Mouse (Mus musculus): Measurements from ENCODE around the gene Ppp1r14a. TPM values are rescaled to one million over a fixed set of nuclear protein-coding genes. Genes with fewer than 3 reads are reported as not detected.

Ppp1r14a gene
- total RNA-seq, 1 experiment: 10.6 TPM

- Histone ChIP-seq H3K27ac (ENCODE audit: insufficient read depth, low read depth, low read length, poor library complexity, severe bottlenecking) (no peak overlapping the region), H3K36me3 (ENCODE audit: control insufficient read depth, insufficient read depth, low read length, poor library complexity, severe bottlenecking) (peaks cover 2% of the 10 kb centered on the region; the same call in 1 of the 2 replicates), H3K4me3 (ENCODE audit: insufficient read depth in 1 of 2, low read depth in 1 of 2, low read length in 2 of 2, poor library complexity in 1 of 2, severe bottlenecking in 1 of 2) (peak overlapping the region; percentile 75 to 83), H3K9me3 (ENCODE audit: control insufficient read depth, insufficient read depth, low read depth, low read length) (no peaks in the 10 kb centered on the region), H3K4me1 (ENCODE audit: control insufficient read depth in 2 of 2, insufficient read depth in 2 of 2, low read length in 2 of 2, poor library complexity in 1 of 2) (peaks cover 9 to 33% of the 10 kb centered on the region in 2 experiments; a peak in 3 of 4 replicates), H3K9ac (ENCODE audit: insufficient read depth, low read depth, low read length, poor library complexity, severe bottlenecking) (peak overlapping the region; percentile 61; the same call in 1 of the 2 replicates)
- no peak for TF ChIP-seq CHD2 (IDR thresholded peaks at IDR 0.05; ENCODE audit: low read depth, low read length)
- TF ChIP-seq MAFK (IDR thresholded peaks at IDR 0.05; ENCODE audit: insufficient read depth, low read depth, low read length): no peak
- no peak for TF ChIP-seq HCFC1 (IDR thresholded peaks at IDR 0.05; ENCODE audit: borderline replicate concordance, insufficient read depth, low read length)
- no peak for TF ChIP-seq ZC3H11A (IDR thresholded peaks at IDR 0.05; ENCODE audit: borderline replicate concordance, low read depth, low read length)
- no peak for TF ChIP-seq ZNF384 (IDR thresholded peaks at IDR 0.05; ENCODE audit: low read depth, low read length)
- in situ Hi-C loops (cut with MboI; ENCODE audit: low sequenced_read_pairs in 2 of 2, unreplicated experiment in 2 of 2): no loop called here
- DNase-seq (ENCODE audit: low read depth, low spot score): no peak
Observed at GRCm38 (mm10) chr7:29289856-29290255, 748 bp downstream of the Ppp1r14a start.

- Histone ChIP-seq H3K4me3 (ENCODE audit: insufficient read depth in 1 of 2, low read depth in 1 of 2, low read length in 2 of 2, poor library complexity in 1 of 2, severe bottlenecking in 1 of 2) (no peak overlapping the region), H3K36me3 (ENCODE audit: control insufficient read depth, insufficient read depth, low read length, poor library complexity, severe bottlenecking) (peaks cover 2% of the 10 kb centered on the region; the same call in 1 of the 2 replicates), H3K27ac (ENCODE audit: insufficient read depth, low read depth, low read length, poor library complexity, severe bottlenecking) (no peak overlapping the region), H3K9ac (ENCODE audit: insufficient read depth, low read depth, low read length, poor library complexity, severe bottlenecking) (peak overlapping the region; percentile 9; the same call in 1 of the 2 replicates), H3K9me3 (ENCODE audit: control insufficient read depth, insufficient read depth, low read depth, low read length) (no peaks in the 10 kb centered on the region), H3K4me1 (ENCODE audit: control insufficient read depth in 2 of 2, insufficient read depth in 2 of 2, low read length in 2 of 2, poor library complexity in 1 of 2) (peaks cover 9 to 34% of the 10 kb centered on the region in 2 experiments; a peak in 3 of 4 replicates)
- in situ Hi-C loops (cut with MboI; ENCODE audit: low sequenced_read_pairs in 2 of 2, unreplicated experiment in 2 of 2): no loop called here
- no peak for TF ChIP-seq MAFK (IDR thresholded peaks at IDR 0.05; ENCODE audit: insufficient read depth, low read depth, low read length)
- no peak for TF ChIP-seq CHD2 (IDR thresholded peaks at IDR 0.05; ENCODE audit: low read depth, low read length)
- no peak for TF ChIP-seq ZNF384 (IDR thresholded peaks at IDR 0.05; ENCODE audit: low read depth, low read length)
- TF ChIP-seq HCFC1 (IDR thresholded peaks at IDR 0.05; ENCODE audit: borderline replicate concordance, insufficient read depth, low read length): no peak
- TF ChIP-seq ZC3H11A (IDR thresholded peaks at IDR 0.05; ENCODE audit: borderline replicate concordance, low read depth, low read length): no peak
- DNase-seq (ENCODE audit: low read depth, low spot score): no peak
Observed at GRCm38 (mm10) chr7:29290691-29291485, 1.8 kb downstream of the Ppp1r14a start.

GRCm38 (mm10) chr7:29291616-29292457 lies 2.7 kb downstream of the Ppp1r14a start:
- Histone ChIP-seq H3K27ac (ENCODE audit: insufficient read depth, low read depth, low read length, poor library complexity, severe bottlenecking) (no peak overlapping the region; the same call in 1 of the 2 replicates), H3K9ac (ENCODE audit: insufficient read depth, low read depth, low read length, poor library complexity, severe bottlenecking) (no peak overlapping the region; the same call in 1 of the 2 replicates), H3K4me3 (ENCODE audit: insufficient read depth in 1 of 2, low read depth in 1 of 2, low read length in 2 of 2, poor library complexity in 1 of 2, severe bottlenecking in 1 of 2) (no peak overlapping the region), H3K36me3 (ENCODE audit: control insufficient read depth, insufficient read depth, low read length, poor library complexity, severe bottlenecking) (peaks cover 2% of the 10 kb centered on the region; the same call in 1 of the 2 replicates), H3K4me1 (ENCODE audit: control insufficient read depth in 2 of 2, insufficient read depth in 2 of 2, low read length in 2 of 2, poor library complexity in 1 of 2) (peaks cover 9 to 40% of the 10 kb centered on the region in 2 experiments; a peak in 3 of 4 replicates), H3K9me3 (ENCODE audit: control insufficient read depth, insufficient read depth, low read depth, low read length) (no peaks in the 10 kb centered on the region)
- no peak for TF ChIP-seq CHD2 (IDR thresholded peaks at IDR 0.05; ENCODE audit: low read depth, low read length)
- in situ Hi-C loops (cut with MboI; ENCODE audit: low sequenced_read_pairs in 2 of 2, unreplicated experiment in 2 of 2): no loop called here
- no peak for DNase-seq (ENCODE audit: low read depth, low spot score)

GRCm38 (mm10) chr7:29292458-29293098 lies 3.5 kb downstream of the Ppp1r14a start:
- Histone ChIP-seq H3K9me3 (ENCODE audit: control insufficient read depth, insufficient read depth, low read depth, low read length) (no peaks in the 10 kb centered on the region), H3K27ac (ENCODE audit: insufficient read depth, low read depth, low read length, poor library complexity, severe bottlenecking) (peak overlapping the region; percentile 79; the same call in 1 of the 2 replicates), H3K9ac (ENCODE audit: insufficient read depth, low read depth, low read length, poor library complexity, severe bottlenecking) (peak overlapping the region; percentile 31; the same call in 1 of the 2 replicates), H3K4me1 (ENCODE audit: control insufficient read depth in 2 of 2, insufficient read depth in 2 of 2, low read length in 2 of 2, poor library complexity in 1 of 2) (peaks cover 9 to 40% of the 10 kb centered on the region in 2 experiments; a peak in 3 of 4 replicates), H3K36me3 (ENCODE audit: control insufficient read depth, insufficient read depth, low read length, poor library complexity, severe bottlenecking) (peaks cover 2% of the 10 kb centered on the region; the same call in 1 of the 2 replicates), H3K4me3 (ENCODE audit: insufficient read depth in 1 of 2, low read depth in 1 of 2, low read length in 2 of 2, poor library complexity in 1 of 2, severe bottlenecking in 1 of 2) (0 out of 4 replicates have a peak overlapping the region, but pooled peaks of 1 of the 2 experiments have one; percentile 8)
- TF ChIP-seq ZNF384 (IDR thresholded peaks at IDR 0.05; ENCODE audit: low read depth, low read length) (no peak), CHD2 (IDR thresholded peaks at IDR 0.05; ENCODE audit: low read depth, low read length) (no peak), HCFC1 (IDR thresholded peaks at IDR 0.05; ENCODE audit: borderline replicate concordance, insufficient read depth, low read length) (no peak), ZC3H11A (IDR thresholded peaks at IDR 0.05; ENCODE audit: borderline replicate concordance, low read depth, low read length) (no peak), MAFK (IDR thresholded peaks at IDR 0.05; ENCODE audit: insufficient read depth, low read depth, low read length) (no peak)
- no peak for DNase-seq (ENCODE audit: low read depth, low spot score)
- in situ Hi-C loops (cut with MboI; ENCODE audit: low sequenced_read_pairs in 2 of 2, unreplicated experiment in 2 of 2): no loop called here
